Mouse (Mus musculus): ENCODE measurements around the gene Foxf2. TPM values are rescaled to one million over a fixed set of nuclear protein-coding genes. Genes with fewer than 3 reads are reported as not detected.

The Foxf2 gene
- total RNA-seq, 4 experiments from 2014 or later = 3.6 to 4.8 (median 4.7) TPM

Small RNAs within 50 kb of the gene (microRNA-seq; reads per million reads assigned to microRNA genes)
- 0 reads per million in 2 experiments for gene Gm27516

Other genes with a start within 250 kb of the Foxf2 start
- 1 to 10 TPM; 2.3 to 2.5 (median 2.4) TPM for gene Foxq1, start 69.7 kb upstream of the Foxf2 start, total RNA-seq (2022)
- 1 to 10 TPM in 2 of 4 experiments, under 1 TPM in 2; 0.47 to 1.1 (median 0.84) TPM for gene A530084C06Rik, start 66.5 kb upstream of the Foxf2 start, total RNA-seq (2022)
- 1 to 10 TPM; 4.1 to 5.0 (median 4.7) TPM for gene Foxc1, start 180.8 kb downstream of the Foxf2 start, total RNA-seq (2022)